Mouse (Mus musculus) neural tube, embryonic 14.5 days (tissue): Measurements from ENCODE around the gene Coasy. TPM values are rescaled to one million over a fixed set of nuclear protein-coding genes. Genes with fewer than 3 reads are reported as not detected.

ENCODE experiments used
- ATAC-seq: fragments of 200-750 bp; cut with Nextera tagmentation; 2 replicates; pipeline ENCODE4 v1.8.0; 2017; ENCODE audit warnings: low read depth, mild to moderate bottlenecking, moderate TSS enrichment, moderate library complexity
- H3K27ac ChIP-seq: fragments of 300-500 bp; sonication (generic); 2 replicates; pipeline ENCODE4 v1.5.1; 2014; ENCODE audit warnings: low read depth, mild to moderate bottlenecking, control low read depth, low read length, moderate library complexity, mixed read lengths
- H3K27me3 ChIP-seq: fragments of 300-500 bp; sonication (generic); 2 replicates; pipeline ENCODE4 v1.6.1; 2014; ENCODE audit warnings: low read length; ENCODE audit not compliant: control insufficient read depth, insufficient read depth
- H3K36me3 ChIP-seq: fragments of 300-500 bp; sonication (generic); 2 replicates; pipeline ENCODE4 v1.6.1; 2014; ENCODE audit warnings: low read length, mixed read lengths; ENCODE audit not compliant: control insufficient read depth, insufficient read depth
- H3K4me1 ChIP-seq: fragments of 300-500 bp; sonication (generic); 2 replicates; pipeline ENCODE4 v1.6.1; 2014; ENCODE audit warnings: low read length; ENCODE audit not compliant: control insufficient read depth, insufficient read depth
- H3K4me2 ChIP-seq: fragments of 300-500 bp; sonication (generic); 2 replicates; pipeline ENCODE4 v1.6.1; 2014; ENCODE audit warnings: mild to moderate bottlenecking, low read depth, low read length, control low read depth
- H3K4me3 ChIP-seq: fragments of 300-500 bp; sonication (generic); 2 replicates; pipeline ENCODE4 v1.5.1; 2014; ENCODE audit warnings: low read depth, low read length, control low read depth, mixed read lengths
- H3K9ac ChIP-seq: fragments of 300-500 bp; sonication (generic); replicated peaks from 2 replicates; pipeline ENCODE4 v1.6.1; 2014; ENCODE audit warnings: low read depth, mild to moderate bottlenecking, control low read depth, low read length, mixed read lengths
- H3K9me3 ChIP-seq: fragments of 300-500 bp; sonication (generic); 2 replicates; pipeline ENCODE4 v1.6.1; 2016; ENCODE audit warnings: low read length; ENCODE audit not compliant: control insufficient read depth
- WGBS: fragments of 180-500 bp; shearing (Covaris S2); extraction: QIAGEN DNeasy Blood & Tissue Kit; methylation state at CpG from one replicate; pipeline ENCODE4 v1.1.7; 2014; 5-methylcytosine and 5-hydroxymethylcytosine counted together
- polyA plus RNA-seq: library from polyadenylated mRNA; unstranded; fragments of >200 nt; fragmentation: Nextera tagmentation; extraction: Ambion mirVana; gene quantifications from 2 replicates; pipeline ENCODE4 v1.2.1, GENCODE M21; 2014

Coasy gene
- polyA plus RNA-seq, 1 experiment from 2014 or later = 38.3 TPM

GRCm38 (mm10) chr11:101059473-101059872 is 22.9 kb upstream of the Coasy start:
- Histone ChIP-seq H3K27ac (peak overlapping the region; percentile 48; the same call in 1 of the 2 replicates), H3K27me3 (no peaks in the 10 kb centered on the region)

GRCm38 (mm10) chr11:101060126-101060525 is 22.2 kb upstream of the Coasy start:
- Histone ChIP-seq H3K36me3 (peaks cover 57% of the 10 kb centered on the region), H3K27ac (peak overlapping the region; percentile 48), H3K4me1 (no peaks in the 10 kb centered on the region), H3K27me3 (no peaks in the 10 kb centered on the region), H3K4me2 (no peak overlapping the region), H3K9ac (no peak overlapping the region), H3K4me3 (no peak overlapping the region), H3K9me3 (no peaks in the 10 kb centered on the region)
- WGBS = 76% methylated on average over 8 of the region's 8 CpGs
- ATAC-seq = no peak

More at GRCm38 (mm10) chr11:101059473-101059872, 22.9 kb upstream of the Coasy start:
- no peak overlapping the region for H3K4me3 ChIP-seq
- no peak for ATAC-seq
- H3K9me3 ChIP-seq = no peaks in the 10 kb centered on the region
- H3K36me3 ChIP-seq = peaks cover 62% of the 10 kb centered on the region
- H3K9ac ChIP-seq = no peak overlapping the region
- no peaks in the 10 kb centered on the region for H3K4me1 ChIP-seq
- 74% methylated on average over 10 of the region's 10 CpGs for WGBS
- H3K4me2 ChIP-seq = no peak overlapping the region

DNA sequence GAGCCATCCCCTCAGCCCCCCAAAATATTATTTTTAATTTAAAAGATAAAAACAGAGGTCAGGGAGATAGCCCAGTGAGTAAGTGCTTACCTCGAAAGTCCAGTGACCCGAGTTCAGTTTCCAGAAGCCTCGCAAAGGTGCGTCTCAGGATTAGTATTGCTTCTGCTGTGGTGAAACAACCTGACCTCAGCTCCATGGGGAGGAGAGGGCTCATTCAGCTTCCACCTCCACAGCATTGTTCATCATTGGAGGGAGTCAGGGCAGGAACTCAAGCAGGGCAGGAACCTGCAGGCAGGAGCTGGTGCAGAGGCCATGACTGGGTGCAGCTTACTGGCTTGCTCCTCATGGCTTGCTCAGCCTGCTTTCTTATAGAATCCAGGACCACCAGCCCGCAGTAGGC is 21.3 kb upstream of the Coasy start:
- no peaks in the 10 kb centered on the region for H3K9me3 ChIP-seq

DNA sequence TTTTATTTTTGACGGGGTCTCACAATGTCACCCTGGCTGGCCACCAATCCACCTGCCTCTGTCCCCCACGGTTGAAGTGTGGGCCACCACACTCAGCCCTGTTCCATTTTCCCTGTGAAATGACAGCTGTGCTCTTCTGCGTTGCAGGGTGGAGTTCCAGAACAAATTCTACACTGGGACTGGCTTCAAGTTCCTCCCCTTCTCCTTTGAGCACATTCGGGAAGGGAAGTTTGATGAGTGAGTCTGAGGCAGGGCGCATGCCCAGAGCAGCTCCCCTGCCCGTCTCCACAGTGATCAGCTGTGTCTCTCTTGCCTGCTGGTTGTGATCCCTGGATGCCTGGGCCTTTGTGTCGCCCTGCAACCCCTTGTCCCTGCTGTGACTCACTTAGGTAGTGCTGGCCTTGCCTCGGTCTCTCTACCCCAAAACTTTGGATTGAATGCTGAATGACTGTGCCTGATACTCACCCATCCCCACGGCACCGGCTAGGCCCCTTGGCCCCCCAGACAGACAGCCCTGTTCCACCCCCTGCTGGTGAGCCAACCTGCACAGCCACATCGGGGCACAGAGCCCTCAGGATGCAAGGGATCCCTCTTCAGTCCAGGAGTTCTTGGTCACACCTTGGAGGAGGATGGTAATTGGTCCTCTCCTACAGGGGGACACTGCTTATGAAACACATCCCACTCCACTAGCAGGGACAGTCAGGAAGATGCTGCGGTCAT is 20.0 kb upstream of the Coasy start:
- Histone ChIP-seq H3K4me2 (no peak overlapping the region), H3K9ac (no peak overlapping the region), H3K4me1 (no peaks in the 10 kb centered on the region), H3K27me3 (no peaks in the 10 kb centered on the region), H3K36me3 (peaks cover 35% of the 10 kb centered on the region), H3K27ac (no peak overlapping the region), H3K4me3 (no peak overlapping the region), H3K9me3 (no peaks in the 10 kb centered on the region)
- ATAC-seq = no peak
- 82% methylated on average over 12 of the region's 12 CpGs for WGBS

More for the DNA sequence above, 21.3 kb upstream of the Coasy start:
- Histone ChIP-seq H3K4me1 (no peaks in the 10 kb centered on the region), H3K27ac (no peak overlapping the region), H3K4me2 (no peak overlapping the region), H3K9ac (no peak overlapping the region), H3K36me3 (peaks cover 48% of the 10 kb centered on the region), H3K27me3 (no peaks in the 10 kb centered on the region), H3K4me3 (no peak overlapping the region)
- 93% methylated on average over 5 of the region's 5 CpGs for WGBS
- ATAC-seq = no peak

DNA sequence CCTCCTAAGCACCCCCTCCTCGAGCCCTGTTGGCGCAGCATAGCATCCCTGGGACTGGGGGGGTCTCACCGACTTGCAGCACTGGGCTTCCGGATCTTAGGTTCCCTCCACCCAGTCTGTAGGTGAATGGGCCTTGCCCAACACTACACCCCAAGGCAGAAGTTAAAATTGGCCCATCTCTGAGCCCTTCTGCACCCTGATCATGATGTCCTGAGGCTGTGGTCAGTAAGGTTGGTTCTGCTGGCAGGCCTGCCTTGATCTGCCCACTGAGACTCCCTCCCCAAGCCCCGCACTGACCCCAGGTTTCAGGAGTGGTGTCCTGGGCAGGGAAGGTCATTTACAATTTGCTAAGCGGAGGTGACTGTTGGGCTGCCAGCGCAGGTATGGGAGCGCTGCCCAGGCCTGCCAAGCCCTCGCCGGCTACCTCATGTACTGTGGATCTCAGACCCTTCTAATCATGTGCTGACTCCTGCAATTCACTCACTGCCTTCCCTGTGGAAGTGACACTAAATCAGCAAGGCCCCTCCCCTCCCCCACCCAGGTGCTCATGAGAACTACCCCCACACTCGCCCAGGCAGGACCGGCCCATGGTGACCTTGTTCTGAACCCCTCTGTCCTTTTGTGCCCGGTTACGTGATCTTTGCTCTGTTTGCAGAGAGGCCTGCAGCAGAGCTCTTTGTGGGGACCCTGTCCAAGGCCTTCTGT is 19.2 kb upstream of the Coasy start:
- ATAC-seq = no peak
- H3K4me2 ChIP-seq = no peak overlapping the region
- H3K9ac ChIP-seq = no peak overlapping the region
- no peaks in the 10 kb centered on the region for H3K9me3 ChIP-seq
- H3K4me1 ChIP-seq = no peaks in the 10 kb centered on the region
- 0 out of 2 replicates have a peak overlapping the region, but pooled peaks have one; percentile 39 for H3K27ac ChIP-seq
- no peaks in the 10 kb centered on the region for H3K27me3 ChIP-seq
- H3K4me3 ChIP-seq = no peak overlapping the region
- WGBS = 74% methylated on average over 14 of the region's 14 CpGs
- peaks cover 34% of the 10 kb centered on the region for H3K36me3 ChIP-seq

GRCm38 (mm10) chr11:101063676-101064327 is 18.6 kb upstream of the Coasy start:
- Histone ChIP-seq H3K9me3 (no peaks in the 10 kb centered on the region), H3K27me3 (no peaks in the 10 kb centered on the region), H3K36me3 (peaks cover 34% of the 10 kb centered on the region), H3K9ac (no peak overlapping the region), H3K4me2 (no peak overlapping the region), H3K4me3 (no peak overlapping the region), H3K27ac (peak overlapping the region; percentile 39), H3K4me1 (no peaks in the 10 kb centered on the region)
- no peak for ATAC-seq
- 56% methylated on average over 12 of the region's 12 CpGs for WGBS

DNA sequence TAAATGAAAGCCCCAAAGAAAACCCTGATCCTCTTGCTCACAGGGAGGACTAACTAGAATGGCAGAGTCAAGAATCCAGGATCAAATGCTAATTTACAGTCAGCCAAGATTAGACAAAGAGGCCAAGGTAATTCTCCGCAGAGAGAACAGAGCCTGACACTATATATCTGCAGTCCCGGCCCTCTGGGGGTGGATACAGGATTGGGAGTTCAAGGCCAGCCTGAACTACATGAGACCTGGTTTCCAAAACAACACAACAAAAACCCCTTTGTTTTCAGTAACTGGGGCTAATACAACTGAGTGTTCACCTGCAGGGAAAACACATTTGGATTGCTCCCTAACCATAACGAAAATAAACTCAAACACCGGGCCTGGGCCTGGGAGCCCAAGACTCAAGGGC is 17.9 kb upstream of the Coasy start:
- no peak overlapping the region for H3K9ac ChIP-seq
- no peak for ATAC-seq

GRCm38 (mm10) chr11:101065002-101065401 is 17.4 kb upstream of the Coasy start:
- Histone ChIP-seq H3K27me3 (no peaks in the 10 kb centered on the region), H3K4me3 (no peak overlapping the region), H3K9ac (no peak overlapping the region), H3K4me1 (peaks cover 5% of the 10 kb centered on the region), H3K9me3 (no peaks in the 10 kb centered on the region), H3K36me3 (peaks cover 27% of the 10 kb centered on the region), H3K4me2 (no peak overlapping the region), H3K27ac (no peak overlapping the region)
- no peak for ATAC-seq
- WGBS = 96% methylated on average over 9 of the region's 9 CpGs

More for the DNA sequence above, 17.9 kb upstream of the Coasy start:
- H3K27me3 ChIP-seq = no peaks in the 10 kb centered on the region
- 82% methylated on average over 4 of the region's 4 CpGs for WGBS
- no peak overlapping the region for H3K4me3 ChIP-seq
- peaks cover 3% of the 10 kb centered on the region for H3K4me1 ChIP-seq
- peaks cover 30% of the 10 kb centered on the region for H3K36me3 ChIP-seq
- H3K4me2 ChIP-seq = no peak overlapping the region
- H3K9me3 ChIP-seq = no peaks in the 10 kb centered on the region
- no peak overlapping the region; the same call in 1 of the 2 replicates for H3K27ac ChIP-seq
